In genomic region chr11:94870341-94870740, GRCm38 (mm10) we compare ENCODE assay signal across 8 mouse cellular contexts.
DNase-seq lines count a peak whose midpoint lies in the region; ATAC-seq and TF ChIP-seq lines count a peak whose summit lies in the region.

No protein-coding gene starts in this region.

- no peak overlapping the region for H3K9ac ChIP-seq in intestine, postnatal 0 days (ENCODE audit: low read depth, low read length)
- H3K9ac ChIP-seq in liver, embryonic 11.5 days (ENCODE audit: low read depth, low read length), result no peak overlapping the region

- peak overlapping the region; percentile 43 for H3K4me2 ChIP-seq in intestine, postnatal 0 days (replicated peaks; ENCODE audit: low read depth)
- no peak overlapping the region for H3K4me2 ChIP-seq in liver, embryonic 11.5 days

- H3K27me3 ChIP-seq in intestine, postnatal 0 days (replicated peaks; ENCODE audit: control insufficient read depth, insufficient read depth, low read length), result no peaks in the 10 kb centered on the region
- H3K27me3 ChIP-seq in liver, embryonic 11.5 days (replicated peaks; ENCODE audit: control insufficient read depth, insufficient read depth, low read length), result peaks cover 32% of the 10 kb centered on the region

- 0% methylated on average over 1 of the region's 1 CpGs for WGBS in intestine, postnatal 0 days
- WGBS in liver, embryonic 11.5 days, result 0% methylated on average over 1 of the region's 1 CpGs

- no peaks in the 10 kb centered on the region for H3K4me1 ChIP-seq in intestine, postnatal 0 days (replicated peaks; ENCODE audit: control insufficient read depth, insufficient read depth, low read length)
- H3K4me1 ChIP-seq in liver, embryonic 11.5 days (replicated peaks; ENCODE audit: control insufficient read depth, insufficient read depth, low read length), result 0 out of 2 replicates have a peak, but pooled peaks cover 3% of the 10 kb centered on the region

- TF ChIP-seq CTCF in intestine, postnatal 0 days (IDR thresholded peaks at IDR 0.05; ENCODE audit: low read depth), result peak; percentile 85

- peak; percentile 51 for DNase-seq in 3134 (ENCODE audit: extremely low read depth, insufficient read length, low spot score)
- DNase-seq in CD4-positive helper T cell, adult 2 months (ENCODE audit: low read depth, low spot score), result peak; percentile 41
- peak; percentile 41 for DNase-seq in c-Kit-positive CD71-negative TER-119-negative erythroid progenitor cells, embryonic 14.5 days (ENCODE audit: low read depth)
- DNase-seq in liver, embryonic 11.5 days (ENCODE audit: low spot score), result peak; percentile 56
- DNase-seq in retina, postnatal 1 day, result peak; percentile 75
- DNase-seq in urinary bladder, postnatal 4 days (ENCODE audit: low spot score in 2 of 2), result peak; percentile 63 to 73

- no peaks in the 10 kb centered on the region for H3K36me3 ChIP-seq in intestine, postnatal 0 days (ENCODE audit: control insufficient read depth, insufficient read depth)
- H3K36me3 ChIP-seq in liver, embryonic 11.5 days (ENCODE audit: control insufficient read depth, insufficient read depth, low read length), result no peaks in the 10 kb centered on the region

- H3K27ac ChIP-seq in intestine, postnatal 0 days (ENCODE audit: low read depth, low read length), result no peak overlapping the region
- H3K27ac ChIP-seq in liver, embryonic 11.5 days (ENCODE audit: low read depth, low read length), result no peak overlapping the region

- no peak overlapping the region for H3K4me3 ChIP-seq in intestine, postnatal 0 days (ENCODE audit: low read depth, low read length)
- no peak overlapping the region for H3K4me3 ChIP-seq in liver, embryonic 11.5 days (ENCODE audit: low read depth, low read length)

- ATAC-seq in frontal cortex, adult (ENCODE audit: low TSS enrichment), result peak; percentile 41; the same call in 1 of the 2 replicates
- no peak for ATAC-seq in intestine, postnatal 0 days
- no peak for ATAC-seq in liver, embryonic 11.5 days (replicated peaks; ENCODE audit: low FRiP score)

- H3K9me3 ChIP-seq in intestine, postnatal 0 days (ENCODE audit: control insufficient read depth), result no peaks in the 10 kb centered on the region
- no peaks in the 10 kb centered on the region for H3K9me3 ChIP-seq in liver, embryonic 11.5 days (ENCODE audit: control insufficient read depth, low read length)
